Mouse (Mus musculus) cortical plate, adult 2 months (tissue): ENCODE measurements around the gene Evpl.

Experiments
- CTCF ChIP-seq: fragments of 200-500 bp; IDR thresholded peaks from 2 replicates; pipeline ENCODE4 v1.5.1; 2011; ENCODE audit warnings: mild to moderate bottlenecking, control low read depth, low read length; ENCODE audit not compliant: insufficient read depth; ENCODE audit errors: extremely low read depth
- POLR2A ChIP-seq: fragments of 200-500 bp; IDR thresholded peaks from 2 replicates; pipeline ENCODE4 v1.6.1; 2011; ENCODE audit warnings: mild to moderate bottlenecking, low read length, control low read depth; ENCODE audit not compliant: insufficient read depth; ENCODE audit errors: extremely low read depth

DNA sequence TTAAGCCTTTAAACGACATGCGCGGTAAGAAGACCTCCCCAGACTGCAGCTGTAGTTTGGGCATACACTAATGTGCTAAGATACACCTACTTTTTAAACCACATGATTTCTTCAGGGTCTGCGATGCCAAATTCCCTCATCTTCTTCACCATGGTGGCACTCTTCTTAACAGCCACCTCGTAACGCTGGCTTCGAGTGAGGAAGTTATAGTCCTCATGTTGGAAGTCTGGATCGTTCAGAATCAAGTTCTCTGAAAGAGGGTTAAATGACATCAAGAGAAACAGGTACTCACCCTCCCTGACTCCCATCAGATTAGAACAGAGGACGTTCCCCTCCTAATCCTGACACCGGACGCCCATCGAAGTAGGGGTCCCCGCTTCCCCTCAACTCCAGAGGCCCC, 39.7 kb downstream of the Evpl start:
- TF ChIP-seq CTCF (no peak), POLR2A (no peak)
